Mouse (Mus musculus) small intestine, adult 2 months (tissue): Measurements from ENCODE around the gene Rapgefl1. TPM values are rescaled to one million over a fixed set of nuclear protein-coding genes. Genes with fewer than 3 reads are reported as not detected.

Experiments
- H3K27ac ChIP-seq: fragments of 200-500 bp; 2 replicates; pipeline ENCODE4 v1.5.1; 2012; ENCODE audit warnings: low read depth, low read length, control low read depth, inconsistent platforms; ENCODE audit not compliant: insufficient read depth
- H3K27me3 ChIP-seq: fragments of 200-500 bp; 2 replicates; pipeline ENCODE4 v1.6.1; 2012; ENCODE audit warnings: mild to moderate bottlenecking, moderate library complexity, low read length, inconsistent platforms; ENCODE audit not compliant: control insufficient read depth, insufficient read depth
- H3K36me3 ChIP-seq: fragments of 200-500 bp; 2 replicates; pipeline ENCODE4 v1.6.1; 2012; ENCODE audit warnings: mild to moderate bottlenecking, low read length, control low read depth, inconsistent platforms; ENCODE audit not compliant: control insufficient read depth, insufficient read depth
- H3K4me1 ChIP-seq: fragments of 200-500 bp; 2 replicates; pipeline ENCODE4 v1.6.1; 2012; ENCODE audit warnings: low read length, inconsistent platforms, mixed read lengths; ENCODE audit not compliant: control insufficient read depth, insufficient read depth, insufficient read length
- H3K4me3 ChIP-seq: fragments of 200-500 bp; 2 replicates; pipeline ENCODE4 v1.5.1; 2012; ENCODE audit warnings: low read depth, mild to moderate bottlenecking, control low read depth, inconsistent platforms, low read length, moderate library complexity
- CTCF ChIP-seq: fragments of 200-500 bp; IDR thresholded peaks from 2 replicates; pipeline ENCODE4 v1.5.1; 2012; ENCODE audit warnings: low read depth, mild to moderate bottlenecking, control low read depth, inconsistent platforms, low read length, moderate library complexity, mixed read lengths; ENCODE audit not compliant: insufficient replicate concordance, insufficient read length; ENCODE audit errors: extremely low read depth
- POLR2A ChIP-seq: fragments of 200-500 bp; IDR thresholded peaks from 2 replicates; pipeline ENCODE4 v1.6.1; 2012; ENCODE audit warnings: low read depth, mild to moderate bottlenecking, control low read depth, inconsistent platforms, low read length, moderate library complexity
- WGBS: fragments of 180-500 bp; shearing (Covaris S2); methylation state at CpG from one replicate; pipeline ENCODE4 v1.1.7; 2018; 5-methylcytosine and 5-hydroxymethylcytosine counted together
- polyA plus RNA-seq: library from polyadenylated mRNA; depleted of rRNA; stranded (reverse); fragments of >200 nt; gene quantifications from 2 replicates; pipeline ENCODE4 v1.2.3, GENCODE M21; 2012; rRNA removed

Rapgefl1 gene
- polyA plus RNA-seq, 1 experiment = 47.6 TPM

- Histone ChIP-seq H3K4me1 (peaks cover 6% of the 10 kb centered on the region; the same call in 1 of the 2 replicates), H3K27ac (no peak overlapping the region), H3K27me3 (no peaks in the 10 kb centered on the region), H3K36me3 (peaks cover 87% of the 10 kb centered on the region), H3K4me3 (no peak overlapping the region)
- TF ChIP-seq POLR2A (no peak), CTCF (no peak)
- 86% methylated on average over 5 of the region's 5 CpGs for WGBS
Measured at GRCm38 (mm10) chr11:98892426-98892825, 55.8 kb downstream of the Rapgefl1 start.

- H3K27ac ChIP-seq = no peak overlapping the region
- no peak overlapping the region for H3K4me3 ChIP-seq
- peaks cover 60% of the 10 kb centered on the region for H3K36me3 ChIP-seq
- no peaks in the 10 kb centered on the region for H3K27me3 ChIP-seq
- TF ChIP-seq POLR2A (peak; percentile 23; the same call in 1 of the 2 replicates), CTCF (no peak)
- H3K4me1 ChIP-seq = peaks cover 4% of the 10 kb centered on the region; the same call in 1 of the 2 replicates
- WGBS = 75% methylated on average over 12 of the region's 12 CpGs
Measured at GRCm38 (mm10) chr11:98900529-98901125, 64.0 kb downstream of the Rapgefl1 start.

- Histone ChIP-seq H3K4me1 (peaks cover 17% of the 10 kb centered on the region; the same call in 1 of the 2 replicates), H3K27me3 (no peaks in the 10 kb centered on the region), H3K36me3 (peaks cover 40% of the 10 kb centered on the region), H3K27ac (no peak overlapping the region), H3K4me3 (no peak overlapping the region)
- no peak for TF ChIP-seq POLR2A
- no peak for TF ChIP-seq CTCF
- whole genome bisulfite sequencing = 75% methylated on average over 10 of the region's 10 CpGs
Measured at GRCm38 (mm10) chr11:98902621-98903245, 66.1 kb downstream of the Rapgefl1 start.

Other genes starting within 250 kb of the Rapgefl1 start
- gene Ormdl3, start 249.4 kb upstream of the Rapgefl1 start, polyA plus RNA-seq = 46.3 and 105 TPM in 2 replicates
- gene Lrrc3c, start 238.5 kb upstream of the Rapgefl1 start, polyA plus RNA-seq = not detected in 2 replicates
- not detected in 2 replicates for gene Gm12355, start 211.1 kb upstream of the Rapgefl1 start, polyA plus RNA-seq
- gene Gsdma3, start 210.4 kb upstream of the Rapgefl1 start, polyA plus RNA-seq = not detected in 2 replicates
- gene Gsdma2, start 190.0 kb upstream of the Rapgefl1 start, polyA plus RNA-seq = 0.49 and 75.8 TPM in 2 replicates
- 0.25 and 0.41 TPM in 2 replicates for gene Gsdma, start 172.4 kb upstream of the Rapgefl1 start, polyA plus RNA-seq
- 86.4 and 139 TPM in 2 replicates for gene Psmd3, start 154.2 kb upstream of the Rapgefl1 start, polyA plus RNA-seq
- 0.10 TPM in 1 of 2 replicates, not detected in the other for gene Csf3, start 135.5 kb upstream of the Rapgefl1 start, polyA plus RNA-seq
- gene Med24, start 107.3 kb upstream of the Rapgefl1 start, polyA plus RNA-seq = 23.8 and 49.5 TPM in 2 replicates
- 46.5 and 128 TPM in 2 replicates for gene Thra, start 96.1 kb upstream of the Rapgefl1 start, polyA plus RNA-seq
- gene Nr1d1, start 61.5 kb upstream of the Rapgefl1 start, polyA plus RNA-seq = 59.8 and 206 TPM in 2 replicates
- gene Msl1, start 41.3 kb upstream of the Rapgefl1 start, polyA plus RNA-seq = 19.8 and 38.5 TPM in 2 replicates
- gene Casc3, start 31.9 kb upstream of the Rapgefl1 start, polyA plus RNA-seq = 11.7 and 22.0 TPM in 2 replicates
- 11.4 and 27.3 TPM in 2 replicates for gene Wipf2, start 26.9 kb downstream of the Rapgefl1 start, polyA plus RNA-seq
- gene Cdc6, start 71.0 kb downstream of the Rapgefl1 start, polyA plus RNA-seq = 0.37 and 0.65 TPM in 2 replicates
- 25.3 and 56.3 TPM in 2 replicates for gene Rara, start 91.0 kb downstream of the Rapgefl1 start, polyA plus RNA-seq
- gene Gjd3, start 146.2 kb downstream of the Rapgefl1 start, polyA plus RNA-seq = 3.6 and 5.8 TPM in 2 replicates
- 1.7 and 5.8 TPM in 2 replicates for gene Top2a, start 187.4 kb downstream of the Rapgefl1 start, polyA plus RNA-seq
- 71.6 and 78.1 TPM in 2 replicates for gene Igfbp4, start 204.5 kb downstream of the Rapgefl1 start, polyA plus RNA-seq